Mouse (Mus musculus) forebrain, embryonic 15.5 days (tissue): ENCODE data around the gene Aldh4a1. TPM values are rescaled to one million over a fixed set of nuclear protein-coding genes. Genes with fewer than 3 reads are reported as not detected.

Source experiments
- ATAC-seq: fragments of 200-750 bp; cut with Nextera tagmentation; replicated peaks from 2 replicates; pipeline ENCODE4 v1.8.0; 2017; ENCODE audit warnings: mild to moderate bottlenecking, moderate TSS enrichment, moderate library complexity
- H3K27ac ChIP-seq: fragments of 300-500 bp; sonication (generic); replicated peaks from 2 replicates; pipeline ENCODE4 v1.5.1; 2015; ENCODE audit warnings: mild to moderate bottlenecking, inconsistent platforms
- H3K27me3 ChIP-seq: fragments of 300-500 bp; sonication (generic); 2 replicates; pipeline ENCODE4 v1.6.1; 2015; ENCODE audit warnings: inconsistent platforms
- H3K36me3 ChIP-seq: fragments of 300-500 bp; sonication (generic); 2 replicates; pipeline ENCODE4 v1.6.1; 2015; ENCODE audit warnings: mild to moderate bottlenecking, inconsistent platforms
- H3K4me1 ChIP-seq: fragments of 300-500 bp; sonication (generic); 2 replicates; pipeline ENCODE4 v1.6.1; 2015; ENCODE audit warnings: inconsistent platforms
- H3K4me2 ChIP-seq: fragments of 300-500 bp; sonication (generic); replicated peaks from 2 replicates; pipeline ENCODE4 v1.6.1; 2015; ENCODE audit warnings: mild to moderate bottlenecking, inconsistent platforms
- H3K4me3 ChIP-seq: fragments of 300-500 bp; sonication (generic); 2 replicates; pipeline ENCODE4 v1.5.1; 2015; ENCODE audit warnings: mild to moderate bottlenecking, inconsistent platforms
- H3K9ac ChIP-seq: fragments of 300-500 bp; sonication (generic); replicated peaks from 2 replicates; pipeline ENCODE4 v1.6.1; 2015; ENCODE audit warnings: mild to moderate bottlenecking, inconsistent platforms
- H3K9me3 ChIP-seq: fragments of 300-500 bp; sonication (generic); 2 replicates; pipeline ENCODE4 v1.6.1; 2016; ENCODE audit warnings: inconsistent platforms
- WGBS: fragments of 180-500 bp; shearing (Covaris S2); methylation state at CpG from one replicate; pipeline ENCODE4 v1.1.7; 2015; ENCODE audit warnings: mixed read lengths; 5-methylcytosine and 5-hydroxymethylcytosine counted together
- microRNA-seq: library from miRNA; unstranded; fragments of <30 nt; microRNA quantifications from one replicate; pipeline ENCODE4, GENCODE M21; 2016
- polyA plus RNA-seq: library from polyadenylated mRNA; unstranded; fragments of >200 nt; fragmentation: Nextera tagmentation; extraction: Ambion mirVana; gene quantifications from 2 replicates; pipeline ENCODE4 v1.2.1, GENCODE M21; 2015

The Aldh4a1 gene
- polyA plus RNA-seq, 1 experiment from 2014 or later, result 27.7 TPM

DNA sequence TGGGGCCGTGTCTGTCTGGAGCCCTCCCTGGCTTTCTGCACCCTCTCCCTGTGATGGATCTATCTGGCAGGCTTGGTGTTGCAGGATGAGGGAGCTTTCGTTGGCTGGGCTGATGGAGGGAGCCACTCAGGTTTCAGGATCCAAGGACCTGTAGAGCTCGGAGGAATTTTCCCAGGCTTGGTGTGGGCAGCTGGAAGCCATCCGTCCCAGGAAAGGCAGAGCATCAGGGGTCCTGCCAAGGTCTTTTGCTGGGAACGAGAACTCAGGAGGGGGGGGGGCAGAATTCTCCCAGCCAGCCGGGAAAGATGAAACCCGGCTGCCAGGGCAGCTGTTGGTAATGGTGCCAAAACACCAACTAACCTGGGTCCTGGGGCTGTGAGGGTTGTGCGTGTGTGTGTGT, 75.9 kb downstream of the Aldh4a1 start:
- Histone ChIP-seq H3K27me3 (no peaks in the 10 kb centered on the region), H3K9ac (no peak overlapping the region), H3K27ac (no peak overlapping the region), H3K4me1 (no peaks in the 10 kb centered on the region), H3K9me3 (no peaks in the 10 kb centered on the region), H3K36me3 (no peaks in the 10 kb centered on the region), H3K4me2 (no peak overlapping the region), H3K4me3 (no peak overlapping the region)
- ATAC-seq, result no peak
- 68% methylated on average over 8 of the region's 8 CpGs for WGBS

Small RNA genes within 50 kb of the gene (microRNA-seq; reads per million reads assigned to microRNA genes)
- gene Gm25571, result not detected
- gene Mir7020, result not detected

Other genes starting within 250 kb of the Aldh4a1 start
- gene Iffo2, start 92.3 kb upstream of the Aldh4a1 start, polyA plus RNA-seq, result 4.6 and 5.7 TPM in 2 replicates
- gene Gm21969, start 19.7 kb upstream of the Aldh4a1 start, polyA plus RNA-seq, result not detected in 2 replicates
- not detected in 2 replicates for gene Tas1r2, start 30.7 kb downstream of the Aldh4a1 start, polyA plus RNA-seq
- gene Pax7, start 210.7 kb downstream of the Aldh4a1 start, polyA plus RNA-seq, result 0.08 TPM in 1 of 2 replicates, not detected in the other